Mouse (Mus musculus): Measurements from ENCODE around the gene Gm10392. TPM values are rescaled to one million over a fixed set of nuclear protein-coding genes. Genes with fewer than 3 reads are reported as not detected.
A peak's percentile ranks its signal among the peaks of the same experiment; 100 is the strongest.

The Gm10392 gene
- total RNA-seq, 1 experiment: not detected

GRCm38 (mm10) chr11:77515637-77516552 lies 3.1 kb downstream of the Gm10392 start, which contains the start of gene Trp53i13:
Gene Trp53i13 (minus strand): TSS chr11:77515980.
- Histone ChIP-seq H3K27ac (ENCODE audit: insufficient read depth, low read depth, low read length, poor library complexity, severe bottlenecking) (no peak within 1 kb of the TSS), H3K9me3 (ENCODE audit: control insufficient read depth, insufficient read depth, low read depth, low read length) (no peaks in the 10 kb centered on the region), H3K4me1 (ENCODE audit: control insufficient read depth in 2 of 2, insufficient read depth in 2 of 2, low read length in 2 of 2, poor library complexity in 1 of 2) (peaks cover 2 to 10% of the 10 kb centered on the region in 2 experiments), H3K36me3 (ENCODE audit: control insufficient read depth, insufficient read depth, low read length, poor library complexity, severe bottlenecking) (no peaks in the 10 kb centered on the region), H3K9ac (ENCODE audit: insufficient read depth, low read depth, low read length, poor library complexity, severe bottlenecking) (peak within 1 kb of the TSS; percentile 34), H3K4me3 (ENCODE audit: insufficient read depth in 1 of 2, low read depth in 1 of 2, low read length in 2 of 2, poor library complexity in 1 of 2, severe bottlenecking in 1 of 2) (peak within 1 kb of the TSS; percentile 66 to 69)
- no peak for DNase-seq (ENCODE audit: low read depth, low spot score)
- TF ChIP-seq ZC3H11A (IDR thresholded peaks at IDR 0.05; ENCODE audit: borderline replicate concordance, low read depth, low read length): no peak
- in situ Hi-C loops (cut with MboI; ENCODE audit: low sequenced_read_pairs in 2 of 2, unreplicated experiment in 2 of 2): no loop called here

- Histone ChIP-seq H3K36me3 (ENCODE audit: control insufficient read depth, insufficient read depth, low read length, poor library complexity, severe bottlenecking) (no peaks in the 10 kb centered on the region), H3K4me3 (ENCODE audit: insufficient read depth in 1 of 2, low read depth in 1 of 2, low read length in 2 of 2, poor library complexity in 1 of 2, severe bottlenecking in 1 of 2) (peak within 1 kb of the TSS; percentile 66 to 69), H3K9ac (ENCODE audit: insufficient read depth, low read depth, low read length, poor library complexity, severe bottlenecking) (peak within 1 kb of the TSS; percentile 34), H3K27ac (ENCODE audit: insufficient read depth, low read depth, low read length, poor library complexity, severe bottlenecking) (no peak within 1 kb of the TSS), H3K4me1 (ENCODE audit: control insufficient read depth in 2 of 2, insufficient read depth in 2 of 2, low read length in 2 of 2, poor library complexity in 1 of 2) (peaks cover 2 to 10% of the 10 kb centered on the region in 2 experiments), H3K9me3 (ENCODE audit: control insufficient read depth, insufficient read depth, low read depth, low read length) (no peaks in the 10 kb centered on the region)
- DNase-seq (ENCODE audit: low read depth, low spot score): no peak
- no peak for TF ChIP-seq ZNF384 (IDR thresholded peaks at IDR 0.05; ENCODE audit: low read depth, low read length)
- TF ChIP-seq HCFC1 (IDR thresholded peaks at IDR 0.05; ENCODE audit: borderline replicate concordance, insufficient read depth, low read length): no peak
- no peak for TF ChIP-seq CHD2 (IDR thresholded peaks at IDR 0.05; ENCODE audit: low read depth, low read length)
- no peak for TF ChIP-seq ZC3H11A (IDR thresholded peaks at IDR 0.05; ENCODE audit: borderline replicate concordance, low read depth, low read length)
- TF ChIP-seq MAFK (IDR thresholded peaks at IDR 0.05; ENCODE audit: insufficient read depth, low read depth, low read length): no peak
- in situ Hi-C loops (cut with MboI; ENCODE audit: low sequenced_read_pairs in 2 of 2, unreplicated experiment in 2 of 2): no loop called here
These were observed 4.0 kb downstream of the Gm10392 start, which contains the start of gene Abhd15 for GRCm38 (mm10) chr11:77514832-77515636. Gene Abhd15 (plus strand): TSS chr11:77515121.

- Histone ChIP-seq H3K4me1 (ENCODE audit: control insufficient read depth in 2 of 2, insufficient read depth in 2 of 2, low read length in 2 of 2, poor library complexity in 1 of 2) (peaks cover 2 to 10% of the 10 kb centered on the region in 2 experiments), H3K27ac (ENCODE audit: insufficient read depth, low read depth, low read length, poor library complexity, severe bottlenecking) (no peak overlapping the region), H3K9ac (ENCODE audit: insufficient read depth, low read depth, low read length, poor library complexity, severe bottlenecking) (no peak overlapping the region), H3K36me3 (ENCODE audit: control insufficient read depth, insufficient read depth, low read length, poor library complexity, severe bottlenecking) (no peaks in the 10 kb centered on the region), H3K9me3 (ENCODE audit: control insufficient read depth, insufficient read depth, low read depth, low read length) (no peaks in the 10 kb centered on the region), H3K4me3 (ENCODE audit: insufficient read depth in 1 of 2, low read depth in 1 of 2, low read length in 2 of 2, poor library complexity in 1 of 2, severe bottlenecking in 1 of 2) (peak overlapping the region; percentile 66 to 69)
- DNase-seq (ENCODE audit: low read depth, low spot score): no peak
- in situ Hi-C loops (cut with MboI; ENCODE audit: low sequenced_read_pairs in 2 of 2, unreplicated experiment in 2 of 2): no loop called here
- TF ChIP-seq ZC3H11A (IDR thresholded peaks at IDR 0.05; ENCODE audit: borderline replicate concordance, low read depth, low read length): no peak
- TF ChIP-seq MAFK (IDR thresholded peaks at IDR 0.05; ENCODE audit: insufficient read depth, low read depth, low read length): no peak
- TF ChIP-seq CHD2 (IDR thresholded peaks at IDR 0.05; ENCODE audit: low read depth, low read length): no peak
- no peak for TF ChIP-seq HCFC1 (IDR thresholded peaks at IDR 0.05; ENCODE audit: borderline replicate concordance, insufficient read depth, low read length)
- no peak for TF ChIP-seq ZNF384 (IDR thresholded peaks at IDR 0.05; ENCODE audit: low read depth, low read length)
These were observed 4.6 kb downstream of the Gm10392 start for GRCm38 (mm10) chr11:77514281-77514831.

GRCm38 (mm10) chr11:77513811-77514170 lies 5.2 kb downstream of the Gm10392 start:
- TF ChIP-seq ZC3H11A (IDR thresholded peaks at IDR 0.05; ENCODE audit: borderline replicate concordance, low read depth, low read length): no peak
- TF ChIP-seq ZNF384 (IDR thresholded peaks at IDR 0.05; ENCODE audit: low read depth, low read length): no peak
- TF ChIP-seq MAFK (IDR thresholded peaks at IDR 0.05; ENCODE audit: insufficient read depth, low read depth, low read length): no peak
- TF ChIP-seq CHD2 (IDR thresholded peaks at IDR 0.05; ENCODE audit: low read depth, low read length): no peak
- TF ChIP-seq HCFC1 (IDR thresholded peaks at IDR 0.05; ENCODE audit: borderline replicate concordance, insufficient read depth, low read length): no peak
- DNase-seq (ENCODE audit: low read depth, low spot score): no peak
- in situ Hi-C loops (cut with MboI; ENCODE audit: low sequenced_read_pairs in 2 of 2, unreplicated experiment in 2 of 2): no loop called here
- Histone ChIP-seq H3K27ac (ENCODE audit: insufficient read depth, low read depth, low read length, poor library complexity, severe bottlenecking) (no peak overlapping the region), H3K36me3 (ENCODE audit: control insufficient read depth, insufficient read depth, low read length, poor library complexity, severe bottlenecking) (no peaks in the 10 kb centered on the region), H3K4me3 (ENCODE audit: insufficient read depth in 1 of 2, low read depth in 1 of 2, low read length in 2 of 2, poor library complexity in 1 of 2, severe bottlenecking in 1 of 2) (peak overlapping the region; percentile 66 to 69), H3K4me1 (ENCODE audit: control insufficient read depth in 2 of 2, insufficient read depth in 2 of 2, low read length in 2 of 2, poor library complexity in 1 of 2) (peaks cover 2 to 11% of the 10 kb centered on the region in 2 experiments), H3K9me3 (ENCODE audit: control insufficient read depth, insufficient read depth, low read depth, low read length) (no peaks in the 10 kb centered on the region), H3K9ac (ENCODE audit: insufficient read depth, low read depth, low read length, poor library complexity, severe bottlenecking) (peak overlapping the region; percentile 79; the same call in 1 of the 2 replicates)

Measured in ES-E14 (cell line).